Comparison of ENCODE assay signal across 9 mouse cellular contexts in genomic region chr12:5410391-5411115, GRCm38 (mm10). TPM values are rescaled to one million over a fixed set of nuclear protein-coding genes. Genes with fewer than 3 reads are reported as not detected.
DNase-seq lines count a peak whose midpoint lies in the region; ATAC-seq and TF ChIP-seq lines count a peak whose summit lies in the region.
"Had no signal": no experiment of that assay in that cellular context is flagged by ENCODE, and none has a peak within 500 bp of the region (broad histone marks: within the 10 kb centered on the region; RNA-seq: fewer than 3 reads in every experiment).

No protein-coding gene starts in this region.

- no peak overlapping the region for H3K27ac ChIP-seq in liver, embryonic 14.5 days

- intact Hi-C loops in heart, postnatal 25 days (cut with DNase I): loop anchor here (10.0 kb wide), 1 partner anchor 266 kb away; no protein-coding TSS in a partner anchor

- TF ChIP-seq EP300 in liver, embryonic 14.5 days (IDR thresholded peaks at IDR 0.05; ENCODE audit: low read depth): no peak

- no peak overlapping the region for H3K4me3 ChIP-seq in liver, embryonic 14.5 days (ENCODE audit: insufficient read depth in 1 of 2, low read depth in 2 of 2, low read length in 2 of 2)
- H3K4me3 ChIP-seq: erythroblast, embryonic 14.5 days had no signal

- WGBS in large intestine, adult 2 months: 10% methylated on average over 16 of the region's 16 CpGs
- WGBS in liver, embryonic 14.5 days (ENCODE audit: insufficient replicate concordance): 7% methylated on average over 16 of the region's 16 CpGs

- no peaks in the 10 kb centered on the region for H3K9me3 ChIP-seq in liver, embryonic 14.5 days (ENCODE audit: control insufficient read depth, low read length)

- ATAC-seq in liver, embryonic 14.5 days (ENCODE audit: insufficient read depth): no peak

- no peaks in the 10 kb centered on the region for H3K36me3 ChIP-seq in liver, embryonic 14.5 days (replicated peaks; ENCODE audit: control insufficient read depth, insufficient read depth, low read depth)

- no peak overlapping the region for H3K4me2 ChIP-seq in liver, embryonic 14.5 days (ENCODE audit: low read depth)

- no peaks in the 10 kb centered on the region for H3K27me3 ChIP-seq in liver, embryonic 14.5 days (ENCODE audit: control insufficient read depth, insufficient read depth, low read length)

- peak; percentile 85 for TF ChIP-seq CTCF in liver, embryonic 14.5 days (IDR thresholded peaks at IDR 0.05; ENCODE audit: low read depth)

- DNase-seq in Muller cell, postnatal 12 days (ENCODE audit: inconsistent ontology term): peak; percentile 70
- DNase-seq in cerebellum, adult 8-10 months: peak; percentile 79
- peak; percentile 96 for DNase-seq in forelimb bud, embryonic 11.5 days (ENCODE audit: low read depth, low spot score)
- DNase-seq in heart, postnatal 25 days (ENCODE audit: low spot score): peak; percentile 43
- DNase-seq in large intestine, adult 2 months (ENCODE audit: low read depth, low spot score): peak; percentile 11
- DNase-seq in liver, embryonic 14.5 days (ENCODE audit: low read depth in 3 of 3, low spot score in 3 of 3): peak; percentile 12 to 20 (median 16)
- peak; percentile 60 for DNase-seq in ovary, adult 18-20 months (ENCODE audit: low spot score)
- DNase-seq in thymus, postnatal 25 days: peak; percentile 18

- no peak overlapping the region for H3K9ac ChIP-seq in liver, embryonic 14.5 days (replicated peaks)

- H3K4me1 ChIP-seq in liver, embryonic 14.5 days (replicated peaks; ENCODE audit: control insufficient read depth in 2 of 2, insufficient read depth in 2 of 2, low read length in 1 of 2): no peaks in the 10 kb centered on the region; a peak in 1 of 4 replicates

RNA-seq across cellular contexts. Expression of gene Klhl29, which starts 35.1 kb away (rescaled TPM):
- under 1 TPM; 0.39 to 0.42 TPM for total RNA-seq in heart, postnatal 25 days (2021)
- 1.8 and 2.8 TPM in 2 replicates for polyA plus RNA-seq in large intestine, adult 2 months (2012; rRNA removed)
- 0.11 and 0.17 TPM in 2 replicates for polyA plus RNA-seq in liver, embryonic 14.5 days (2012; rRNA removed)
- polyA plus RNA-seq in liver, embryonic 14.5 days (2014; fragmentation: Nextera tagmentation; extraction: Ambion mirVana): 0.05 and 0.06 TPM in 2 replicates
- polyA plus RNA-seq: erythroblast, embryonic 14.5 days had no signal

Comparison
In these comparisons a context has a peak if more than half of its experiments do, and no peak if none do; other contexts are left out.
1. DNase-seq: peak in every context shown above with its lines; median percentile 96 in forelimb bud, embryonic 11.5 days; 79 in cerebellum, adult 8-10 months; 70 in Muller cell, postnatal 12 days; 60 in ovary, adult 18-20 months; 43 in heart, postnatal 25 days; 18 in thymus, postnatal 25 days; 16 in liver, embryonic 14.5 days; 11 in large intestine, adult 2 months.